14 mouse cellular contexts compared by ENCODE assay signal in genomic region chr5:16110643-16111042, GRCm38 (mm10).
"Had no signal": no experiment of that assay in that cellular context is flagged by ENCODE, and none has a peak within 500 bp of the region (broad histone marks: within the 10 kb centered on the region; RNA-seq: fewer than 3 reads in every experiment).

No protein-coding gene starts in this region.

- H3K4me1 ChIP-seq: liver, embryonic 13.5 days; lung, embryonic 15.5 days had no signal

- DNase-seq: kidney, adult 9 months; kidney, postnatal 10 days; kidney, postnatal 4 days; liver; liver, embryonic 13.5 days; liver, postnatal 0 days; lung, postnatal 14 days; thymus, postnatal 4 days had no signal

- H3K27ac ChIP-seq: liver, embryonic 13.5 days; lung, embryonic 15.5 days; macrophage; midbrain, embryonic 15.5 days; stomach, postnatal 0 days had no signal

- H3K4me3 ChIP-seq: layer of hippocampus, adult 2 months; liver, embryonic 13.5 days; lung, embryonic 15.5 days; midbrain, embryonic 15.5 days had no signal

- H3K9me3 ChIP-seq: liver, embryonic 13.5 days; lung, embryonic 15.5 days; midbrain, embryonic 15.5 days had no signal

- H3K4me2 ChIP-seq: liver, embryonic 13.5 days; lung, embryonic 15.5 days; midbrain, embryonic 15.5 days had no signal

- H3K36me3 ChIP-seq: liver, embryonic 13.5 days; lung, embryonic 15.5 days; midbrain, embryonic 15.5 days had no signal

- H3K9ac ChIP-seq: liver, embryonic 13.5 days; liver, postnatal 0 days; lung, embryonic 15.5 days; midbrain, embryonic 15.5 days had no signal

- ATAC-seq: intestine, postnatal 0 days; liver, postnatal 0 days; midbrain, embryonic 15.5 days had no signal

- H3K27me3 ChIP-seq: liver, embryonic 13.5 days; lung, embryonic 15.5 days; midbrain, embryonic 15.5 days had no signal
